Mouse (Mus musculus) cortical plate, adult 2 months (tissue): ENCODE results near the gene Apba3.

Experiments used
- CTCF ChIP-seq: fragments of 200-500 bp; IDR thresholded peaks from 2 replicates; pipeline ENCODE4 v1.5.1; 2011; ENCODE audit warnings: mild to moderate bottlenecking, control low read depth, low read length; ENCODE audit not compliant: insufficient read depth; ENCODE audit errors: extremely low read depth
- POLR2A ChIP-seq: fragments of 200-500 bp; IDR thresholded peaks from 2 replicates; pipeline ENCODE4 v1.6.1; 2011; ENCODE audit warnings: mild to moderate bottlenecking, low read length, control low read depth; ENCODE audit not compliant: insufficient read depth; ENCODE audit errors: extremely low read depth

DNA sequence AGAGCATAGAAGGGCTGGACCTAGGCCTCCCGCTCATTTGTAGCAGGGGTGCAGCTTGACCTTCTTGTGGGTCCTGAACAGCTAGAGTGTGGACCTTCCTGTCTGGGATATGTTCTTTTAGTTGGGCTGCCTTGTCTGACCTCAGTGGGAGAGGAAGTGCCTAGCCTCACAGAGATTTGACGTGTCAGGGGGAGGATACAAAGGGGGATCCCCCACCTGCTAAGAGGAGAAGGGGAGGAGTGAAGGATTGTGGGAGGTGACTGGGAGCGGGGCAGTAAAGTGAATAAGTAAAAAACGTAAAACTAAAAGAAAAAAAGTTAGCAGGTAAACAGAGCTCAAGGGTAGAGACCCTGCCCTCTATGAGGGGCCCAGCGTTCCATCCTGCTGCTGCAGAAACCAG is 42.8 kb downstream of the Apba3 start:
- no peak for TF ChIP-seq CTCF
- no peak for TF ChIP-seq POLR2A
